20 mouse cellular contexts compared by ENCODE assay signal in genomic region chr13:6657300-6657699, GRCm38 (mm10). TPM values are rescaled to one million over a fixed set of nuclear protein-coding genes. Genes with fewer than 3 reads are reported as not detected.
DNase-seq lines count a peak whose midpoint lies in the region; ATAC-seq and TF ChIP-seq lines count a peak whose summit lies in the region.
"Had no signal": no experiment of that assay in that cellular context is flagged by ENCODE, and none has a peak within 500 bp of the region (broad histone marks: within the 10 kb centered on the region; RNA-seq: fewer than 3 reads in every experiment).

No protein-coding gene starts in this region.

- ATAC-seq in frontal cortex, adult (ENCODE audit: low TSS enrichment): peak; percentile 36
- ATAC-seq in midbrain, embryonic 11.5 days (ENCODE audit: low FRiP score): no peak
- no peak for ATAC-seq in midbrain, embryonic 13.5 days
- ATAC-seq: CD4-positive, CD25-positive, alpha-beta regulatory T cell, adult 4 months; forebrain, embryonic 15.5 days had no signal

- H3K4me2 ChIP-seq in midbrain, embryonic 11.5 days: no peak overlapping the region
- H3K4me2 ChIP-seq in midbrain, embryonic 13.5 days (replicated peaks): no peak overlapping the region
- H3K4me2 ChIP-seq: embryonic facial prominence, embryonic 12.5 days; forebrain, embryonic 15.5 days; heart, embryonic 13.5 days had no signal

- DNase-seq in frontal cortex, postnatal 25 days (ENCODE audit: low spot score in 2 of 2): no peak
- DNase-seq in layer of hippocampus, adult 2 months (ENCODE audit: low spot score in 2 of 2): peak; percentile 40 to 44
- no peak for DNase-seq in layer of hippocampus, adult 8-10 months (ENCODE audit: low spot score in 2 of 2)
- peak; percentile 12 for DNase-seq in midbrain, embryonic 11.5 days (ENCODE audit: low spot score, missing footprints)
- peak; percentile 28 for DNase-seq in right cerebral cortex, postnatal 14 days
- DNase-seq: adrenal gland, adult 8-10 months; adrenal gland, postnatal 36 days; B cell, adult 2 months; cerebellum, adult 11 months; cerebellum, adult 8-10 months; cerebellum, postnatal 25 days; gastrocnemius, postnatal 14 days; heart, postnatal 36 days had no signal

- no peak overlapping the region for H3K27ac ChIP-seq in layer of hippocampus, adult 2 months
- H3K27ac ChIP-seq in midbrain, embryonic 11.5 days (ENCODE audit: low read depth, low read length): no peak overlapping the region
- H3K27ac ChIP-seq in midbrain, embryonic 13.5 days: no peak overlapping the region
- H3K27ac ChIP-seq: embryonic facial prominence, embryonic 12.5 days; forebrain, embryonic 15.5 days; heart, embryonic 13.5 days had no signal

- H3K27me3 ChIP-seq in midbrain, embryonic 11.5 days (ENCODE audit: control insufficient read depth, insufficient read depth, low read length): no peaks in the 10 kb centered on the region
- H3K27me3 ChIP-seq in midbrain, embryonic 13.5 days: no peaks in the 10 kb centered on the region
- H3K27me3 ChIP-seq: embryonic facial prominence, embryonic 12.5 days; forebrain, embryonic 15.5 days; heart, embryonic 13.5 days had no signal

- H3K9ac ChIP-seq in midbrain, embryonic 11.5 days (ENCODE audit: low read length): no peak overlapping the region
- no peak overlapping the region for H3K9ac ChIP-seq in midbrain, embryonic 13.5 days (replicated peaks)
- H3K9ac ChIP-seq: embryonic facial prominence, embryonic 12.5 days; forebrain, embryonic 15.5 days; heart, embryonic 13.5 days had no signal

- H3K4me1 ChIP-seq in midbrain, embryonic 11.5 days (ENCODE audit: control insufficient read depth, insufficient read depth, low read length): no peaks in the 10 kb centered on the region
- no peaks in the 10 kb centered on the region for H3K4me1 ChIP-seq in midbrain, embryonic 13.5 days (replicated peaks)
- H3K4me1 ChIP-seq: embryonic facial prominence, embryonic 12.5 days; forebrain, embryonic 15.5 days had no signal

- TF ChIP-seq CTCF in layer of hippocampus, adult 2 months (conservative IDR thresholded peaks at IDR 0.05): no peak

- no peak overlapping the region for H3K4me3 ChIP-seq in layer of hippocampus, adult 2 months
- H3K4me3 ChIP-seq in midbrain, embryonic 11.5 days (ENCODE audit: low read depth, low read length): no peak overlapping the region
- no peak overlapping the region for H3K4me3 ChIP-seq in midbrain, embryonic 13.5 days (replicated peaks)
- H3K4me3 ChIP-seq: embryonic facial prominence, embryonic 12.5 days; forebrain, embryonic 15.5 days; heart, embryonic 13.5 days had no signal

- H3K9me3 ChIP-seq in midbrain, embryonic 11.5 days (ENCODE audit: control insufficient read depth, low read length): no peaks in the 10 kb centered on the region
- no peaks in the 10 kb centered on the region for H3K9me3 ChIP-seq in midbrain, embryonic 13.5 days
- H3K9me3 ChIP-seq: embryonic facial prominence, embryonic 12.5 days; forebrain, embryonic 15.5 days; G1E; heart, embryonic 13.5 days had no signal

- no peaks in the 10 kb centered on the region for H3K36me3 ChIP-seq in midbrain, embryonic 11.5 days (ENCODE audit: control insufficient read depth, insufficient read depth, low read length)
- no peaks in the 10 kb centered on the region for H3K36me3 ChIP-seq in midbrain, embryonic 13.5 days
- H3K36me3 ChIP-seq: embryonic facial prominence, embryonic 12.5 days; forebrain, embryonic 15.5 days; G1E; heart, embryonic 13.5 days had no signal

- WGBS in midbrain, embryonic 11.5 days: 88% methylated on average over 2 of the region's 2 CpGs
- WGBS in midbrain, embryonic 13.5 days: 88% methylated on average over 2 of the region's 2 CpGs

RNA-seq across cellular contexts. Expression of gene Pfkp, which starts 8.7 kb away (rescaled TPM):
- 100 to 1,000 TPM; 210 to 212 TPM for total RNA-seq in layer of hippocampus, adult 2 months (2021)
- 100 to 1,000 TPM; 222 to 241 (median 227) TPM for total RNA-seq in layer of hippocampus, adult 8-10 months (2022)
- 33.5 and 34.7 TPM in 2 replicates for polyA plus RNA-seq in midbrain, embryonic 11.5 days (2014; fragmentation: Nextera tagmentation; extraction: Ambion mirVana)
- polyA plus RNA-seq in midbrain, embryonic 13.5 days (2015; fragmentation: Nextera tagmentation; extraction: Ambion mirVana): 135 and 141 TPM in 2 replicates

Comparison
In these comparisons a context has a peak if more than half of its experiments do, and no peak if none do; other contexts are left out.
1. DNase-seq: peak in layer of hippocampus, adult 2 months (2 of 2), midbrain, embryonic 11.5 days (single experiment) and right cerebral cortex, postnatal 14 days (single experiment); none in frontal cortex, postnatal 25 days (0 of 2) and layer of hippocampus, adult 8-10 months (0 of 2).